Mouse (Mus musculus) kidney, postnatal 36 days (tissue): ENCODE measurements around the gene Myo3b.
A peak's percentile ranks its signal among the peaks of the same experiment; 100 is the strongest.

ENCODE experiments used
- DNase-seq, 2 experiments: peaks; one replicate each; pipeline ENCODE4 v3.0.0; 2021 to 2022; ENCODE audit warnings: mixed read lengths in 2 of 2

Gene Myo3b

GRCm38 (mm10) chr2:70133281-70133680 lies 94.4 kb downstream of the Myo3b start:
- no peak for DNase-seq

GRCm38 (mm10) chr2:70137226-70137998 lies 98.5 kb downstream of the Myo3b start:
- no peak for DNase-seq

- no peak for DNase-seq
Observed at GRCm38 (mm10) chr2:70143543-70144188, 104.7 kb downstream of the Myo3b start.

GRCm38 (mm10) chr2:70146993-70147581 lies 108.2 kb downstream of the Myo3b start:
- DNase-seq = no peak

GRCm38 (mm10) chr2:70148821-70149510 lies 110.0 kb downstream of the Myo3b start:
- no peak for DNase-seq

GRCm38 (mm10) chr2:70150399-70151035 lies 111.6 kb downstream of the Myo3b start:
- DNase-seq = no peak

GRCm38 (mm10) chr2:70151930-70152329 lies 113.0 kb downstream of the Myo3b start:
- no peak for DNase-seq

- DNase-seq = no peak
Observed at GRCm38 (mm10) chr2:70155226-70155836, 116.4 kb downstream of the Myo3b start.

GRCm38 (mm10) chr2:70159543-70159942 lies 120.6 kb downstream of the Myo3b start:
- no peak for DNase-seq

GRCm38 (mm10) chr2:70166231-70166630 lies 127.3 kb downstream of the Myo3b start:
- DNase-seq = no peak

GRCm38 (mm10) chr2:70167944-70168935 lies 129.3 kb downstream of the Myo3b start:
- no peak for DNase-seq

GRCm38 (mm10) chr2:70170469-70170868 lies 131.5 kb downstream of the Myo3b start:
- DNase-seq = no peak

GRCm38 (mm10) chr2:70176823-70177708 lies 138.1 kb downstream of the Myo3b start:
- DNase-seq = no peak

GRCm38 (mm10) chr2:70177709-70178030 lies 138.7 kb downstream of the Myo3b start:
- no peak for DNase-seq

GRCm38 (mm10) chr2:70178241-70178640 lies 139.3 kb downstream of the Myo3b start:
- no peak for DNase-seq

- no peak for DNase-seq
Observed at GRCm38 (mm10) chr2:70182150-70182670, 143.3 kb downstream of the Myo3b start.

- no peak for DNase-seq
Observed at GRCm38 (mm10) chr2:70187040-70187439, 148.1 kb downstream of the Myo3b start.

GRCm38 (mm10) chr2:70195418-70196248 lies 156.7 kb downstream of the Myo3b start:
- peak in 1 of 2 experiments; percentile 0 for DNase-seq
